Mouse (Mus musculus) neural tube, embryonic 14.5 days (tissue): Measurements from ENCODE around the gene Atp10a. TPM values are rescaled to one million over a fixed set of nuclear protein-coding genes. Genes with fewer than 3 reads are reported as not detected.

Experiments used
- ATAC-seq: fragments of 200-750 bp; cut with Nextera tagmentation; 2 replicates; pipeline ENCODE4 v1.8.0; 2017; ENCODE audit warnings: low read depth, mild to moderate bottlenecking, moderate TSS enrichment, moderate library complexity
- H3K27ac ChIP-seq: fragments of 300-500 bp; sonication (generic); 2 replicates; pipeline ENCODE4 v1.5.1; 2014; ENCODE audit warnings: low read depth, mild to moderate bottlenecking, control low read depth, low read length, moderate library complexity, mixed read lengths
- H3K27me3 ChIP-seq: fragments of 300-500 bp; sonication (generic); 2 replicates; pipeline ENCODE4 v1.6.1; 2014; ENCODE audit warnings: low read length; ENCODE audit not compliant: control insufficient read depth, insufficient read depth
- H3K36me3 ChIP-seq: fragments of 300-500 bp; sonication (generic); 2 replicates; pipeline ENCODE4 v1.6.1; 2014; ENCODE audit warnings: low read length, mixed read lengths; ENCODE audit not compliant: control insufficient read depth, insufficient read depth
- H3K4me1 ChIP-seq: fragments of 300-500 bp; sonication (generic); 2 replicates; pipeline ENCODE4 v1.6.1; 2014; ENCODE audit warnings: low read length; ENCODE audit not compliant: control insufficient read depth, insufficient read depth
- H3K4me2 ChIP-seq: fragments of 300-500 bp; sonication (generic); 2 replicates; pipeline ENCODE4 v1.6.1; 2014; ENCODE audit warnings: mild to moderate bottlenecking, low read depth, low read length, control low read depth
- H3K4me3 ChIP-seq: fragments of 300-500 bp; sonication (generic); 2 replicates; pipeline ENCODE4 v1.5.1; 2014; ENCODE audit warnings: low read depth, low read length, control low read depth, mixed read lengths
- H3K9ac ChIP-seq: fragments of 300-500 bp; sonication (generic); replicated peaks from 2 replicates; pipeline ENCODE4 v1.6.1; 2014; ENCODE audit warnings: low read depth, mild to moderate bottlenecking, control low read depth, low read length, mixed read lengths
- H3K9me3 ChIP-seq: fragments of 300-500 bp; sonication (generic); 2 replicates; pipeline ENCODE4 v1.6.1; 2016; ENCODE audit warnings: low read length; ENCODE audit not compliant: control insufficient read depth
- WGBS: fragments of 180-500 bp; shearing (Covaris S2); extraction: QIAGEN DNeasy Blood & Tissue Kit; methylation state at CpG from one replicate; pipeline ENCODE4 v1.1.7; 2014; 5-methylcytosine and 5-hydroxymethylcytosine counted together
- polyA plus RNA-seq: library from polyadenylated mRNA; unstranded; fragments of >200 nt; fragmentation: Nextera tagmentation; extraction: Ambion mirVana; gene quantifications from 2 replicates; pipeline ENCODE4 v1.2.1, GENCODE M21; 2014

Atp10a gene
- polyA plus RNA-seq, 1 experiment from 2014 or later, result 1.6 TPM

- 72% methylated on average over 2 of the region's 2 CpGs for WGBS
These were observed 41.1 kb downstream of the Atp10a start for GRCm38 (mm10) chr7:58697092-58697491.

GRCm38 (mm10) chr7:58698738-58699442, 42.9 kb downstream of the Atp10a start:
- ATAC-seq, result peak; percentile 49; the same call in 1 of the 2 replicates
- H3K9me3 ChIP-seq, result no peaks in the 10 kb centered on the region
- H3K9ac ChIP-seq, result no peak overlapping the region
- no peak overlapping the region for H3K4me2 ChIP-seq
- H3K27ac ChIP-seq, result no peak overlapping the region
- no peaks in the 10 kb centered on the region for H3K36me3 ChIP-seq
- H3K4me1 ChIP-seq, result no peaks in the 10 kb centered on the region
- H3K4me3 ChIP-seq, result no peak overlapping the region
- H3K27me3 ChIP-seq, result no peaks in the 10 kb centered on the region
- 91% methylated on average over 7 of the region's 7 CpGs for WGBS

More at GRCm38 (mm10) chr7:58697092-58697491, 41.1 kb downstream of the Atp10a start:
- Histone ChIP-seq H3K27ac (no peak overlapping the region), H3K9me3 (no peaks in the 10 kb centered on the region), H3K4me2 (no peak overlapping the region), H3K4me1 (no peaks in the 10 kb centered on the region), H3K27me3 (no peaks in the 10 kb centered on the region), H3K4me3 (no peak overlapping the region), H3K36me3 (no peaks in the 10 kb centered on the region), H3K9ac (no peak overlapping the region)
- no peak for ATAC-seq

GRCm38 (mm10) chr7:58701311-58701710, 45.3 kb downstream of the Atp10a start:
- Histone ChIP-seq H3K4me2 (no peak overlapping the region), H3K9ac (no peak overlapping the region), H3K9me3 (no peaks in the 10 kb centered on the region), H3K4me3 (no peak overlapping the region), H3K36me3 (no peaks in the 10 kb centered on the region), H3K27me3 (no peaks in the 10 kb centered on the region), H3K27ac (no peak overlapping the region), H3K4me1 (no peaks in the 10 kb centered on the region)
- 98% methylated on average over 4 of the region's 4 CpGs for WGBS
- ATAC-seq, result no peak

DNA sequence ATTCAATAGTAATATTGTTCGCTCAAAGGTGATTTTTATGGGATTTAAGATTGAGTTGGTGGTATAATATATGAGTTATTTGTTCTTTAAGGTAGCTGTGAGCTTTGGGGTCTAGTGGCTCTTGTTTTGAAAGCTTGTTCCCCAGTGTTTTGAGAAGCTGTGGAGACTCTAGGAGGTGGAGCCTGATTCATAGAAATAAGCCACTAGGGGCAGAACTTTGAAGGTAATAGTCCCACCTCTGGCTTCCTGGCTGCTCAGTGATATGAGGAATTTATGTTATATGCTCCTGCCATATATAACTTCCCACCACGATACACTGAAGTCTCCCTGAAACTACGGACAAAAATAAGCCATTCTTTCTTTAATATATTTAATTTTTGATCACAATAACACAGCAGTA, 49.2 kb downstream of the Atp10a start:
- Histone ChIP-seq H3K4me3 (no peak overlapping the region), H3K27ac (no peak overlapping the region), H3K27me3 (no peaks in the 10 kb centered on the region), H3K36me3 (no peaks in the 10 kb centered on the region), H3K4me2 (no peak overlapping the region), H3K4me1 (no peaks in the 10 kb centered on the region), H3K9me3 (no peaks in the 10 kb centered on the region), H3K9ac (no peak overlapping the region)
- no peak for ATAC-seq
- WGBS, result 88% methylated on average over 3 of the region's 3 CpGs

DNA sequence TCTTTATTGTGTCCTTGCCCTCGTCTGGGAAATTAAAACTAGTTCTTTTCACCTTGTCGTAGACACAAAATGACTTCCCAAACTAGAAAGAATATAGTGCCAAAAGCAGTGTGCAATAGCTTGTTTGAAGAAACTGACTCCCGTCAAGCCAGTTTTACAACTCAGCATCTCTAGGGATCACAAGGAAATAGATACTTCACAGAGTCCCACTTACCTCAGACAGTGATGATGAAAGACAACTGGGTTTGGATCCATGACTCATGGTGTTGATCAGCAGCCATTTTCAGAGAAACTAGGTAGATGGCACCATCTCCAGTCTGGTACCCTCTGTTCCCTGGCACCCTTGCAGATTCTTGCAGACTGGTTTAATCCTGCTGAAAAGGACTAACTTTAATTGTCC, 53.3 kb downstream of the Atp10a start:
- Histone ChIP-seq H3K36me3 (no peaks in the 10 kb centered on the region), H3K4me2 (no peak overlapping the region), H3K27ac (no peak overlapping the region), H3K27me3 (no peaks in the 10 kb centered on the region), H3K4me3 (no peak overlapping the region), H3K4me1 (no peaks in the 10 kb centered on the region), H3K9me3 (no peaks in the 10 kb centered on the region), H3K9ac (no peak overlapping the region)
- 87% methylated on average over 3 of the region's 3 CpGs for WGBS
- ATAC-seq, result no peak

- no peak for ATAC-seq
- H3K36me3 ChIP-seq, result no peaks in the 10 kb centered on the region
- no peaks in the 10 kb centered on the region for H3K4me1 ChIP-seq
- H3K27ac ChIP-seq, result no peak overlapping the region
- H3K27me3 ChIP-seq, result no peaks in the 10 kb centered on the region
- H3K4me2 ChIP-seq, result no peak overlapping the region
- no peak overlapping the region for H3K4me3 ChIP-seq
- H3K9ac ChIP-seq, result no peak overlapping the region
- no peaks in the 10 kb centered on the region for H3K9me3 ChIP-seq
- WGBS, result 95% methylated on average over 1 of the region's 1 CpGs
These were observed 54.3 kb downstream of the Atp10a start for GRCm38 (mm10) chr7:58710312-58710711.

DNA sequence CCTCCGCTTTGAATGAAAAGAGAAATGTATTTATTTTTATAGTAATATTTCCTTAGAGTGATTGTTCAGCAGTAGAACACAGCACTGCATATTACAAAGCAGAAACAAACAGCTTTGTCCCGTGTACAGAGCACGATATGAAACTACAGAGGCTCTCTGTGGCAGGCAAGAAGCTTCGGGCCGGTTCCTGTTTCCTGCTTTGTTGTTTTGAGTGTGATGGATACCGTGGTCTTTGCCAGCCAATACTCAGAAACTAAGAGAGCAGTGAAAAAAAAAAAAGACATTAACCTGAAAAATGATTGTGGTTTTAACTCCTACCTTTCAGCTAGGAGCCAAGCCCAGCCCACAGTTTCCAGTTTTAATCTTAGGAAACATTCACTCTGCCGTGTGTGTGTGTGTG, 55.8 kb downstream of the Atp10a start:
- H3K36me3 ChIP-seq, result no peaks in the 10 kb centered on the region
- no peaks in the 10 kb centered on the region for H3K9me3 ChIP-seq
- no peak overlapping the region for H3K9ac ChIP-seq
- H3K4me1 ChIP-seq, result no peaks in the 10 kb centered on the region
- ATAC-seq, result no peak
- no peak overlapping the region for H3K4me3 ChIP-seq
- no peak overlapping the region for H3K4me2 ChIP-seq
- H3K27ac ChIP-seq, result no peak overlapping the region
- H3K27me3 ChIP-seq, result no peaks in the 10 kb centered on the region
- 87% methylated on average over 7 of the region's 7 CpGs for WGBS

GRCm38 (mm10) chr7:58715576-58716144, 59.7 kb downstream of the Atp10a start:
- no peaks in the 10 kb centered on the region for H3K9me3 ChIP-seq
- no peaks in the 10 kb centered on the region for H3K4me1 ChIP-seq
- ATAC-seq, result no peak
- H3K4me3 ChIP-seq, result no peak overlapping the region
- no peaks in the 10 kb centered on the region for H3K27me3 ChIP-seq
- H3K27ac ChIP-seq, result no peak overlapping the region
- no peaks in the 10 kb centered on the region for H3K36me3 ChIP-seq
- H3K9ac ChIP-seq, result no peak overlapping the region
- 67% methylated on average over 1 of the region's 1 CpGs for WGBS
- no peak overlapping the region for H3K4me2 ChIP-seq

DNA sequence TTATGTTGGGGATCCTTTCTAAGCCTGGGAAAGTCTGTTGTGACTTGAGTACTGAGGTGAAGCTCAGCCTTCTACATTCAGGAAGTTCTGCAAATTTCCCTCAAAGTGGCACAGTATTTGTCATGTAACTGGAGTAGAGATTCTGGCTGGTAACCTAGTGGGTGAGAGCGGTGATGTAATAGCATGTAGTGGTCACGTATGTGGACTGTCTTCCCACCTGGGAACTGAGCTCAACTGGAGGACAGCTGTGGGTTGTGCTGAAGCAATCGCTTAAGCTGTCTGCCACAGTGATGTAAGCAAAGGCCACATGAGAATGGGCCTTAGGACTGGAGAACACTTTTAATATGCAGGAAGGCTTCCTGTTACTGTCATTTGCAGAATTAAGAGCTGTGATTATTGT, 60.7 kb downstream of the Atp10a start:
- Histone ChIP-seq H3K9ac (no peak overlapping the region), H3K27me3 (no peaks in the 10 kb centered on the region), H3K4me1 (no peaks in the 10 kb centered on the region), H3K36me3 (no peaks in the 10 kb centered on the region), H3K4me2 (no peak overlapping the region), H3K27ac (no peak overlapping the region), H3K4me3 (no peak overlapping the region), H3K9me3 (no peaks in the 10 kb centered on the region)
- ATAC-seq, result no peak
- 93% methylated on average over 3 of the region's 3 CpGs for WGBS
